Mouse (Mus musculus) layer of hippocampus, adult 8-10 months (tissue): ENCODE data around the gene Chil4. TPM values are rescaled to one million over a fixed set of nuclear protein-coding genes. Genes with fewer than 3 reads are reported as not detected.

Experiments used
- DNase-seq, 2 experiments: peaks; one replicate each; pipeline ENCODE4 v3.0.0; 2022; ENCODE audit warnings: low spot score in 2 of 2
- total RNA-seq, 4 experiments: library from RNA; stranded (reverse); gene quantifications; 2 replicates each; pipeline ENCODE4 v1.2.4; 2022

The Chil4 gene
- total RNA-seq, 4 experiments from 2014 or later, result not detected

GRCm38 (mm10) chr3:106170522-106171053 is 48.7 kb downstream of the Chil4 start:
- DNase-seq, result no peak

GRCm38 (mm10) chr3:106167464-106167863 is 51.8 kb downstream of the Chil4 start, which contains the start of gene Chil3:
Gene Chil3 (minus strand): TSS chr3:106167564.
- no peak for DNase-seq

- DNase-seq, result no peak
Observed at GRCm38 (mm10) chr3:106154413-106154812, 64.9 kb downstream of the Chil4 start.

Other genes starting within 250 kb of the Chil4 start
- 1 to 10 TPM; 2.7 to 5.4 (median 4.1) TPM for gene Ovgp1, start 245.8 kb downstream of the Chil4 start, total RNA-seq
- 1 to 10 TPM in 2 of 4 experiments, under 1 TPM in 2; 0.55 to 1.1 (median 0.81) TPM for gene Pifo, start 204.9 kb downstream of the Chil4 start, total RNA-seq
- not detected for gene Chil5, start 186.7 kb downstream of the Chil4 start, total RNA-seq
- 1 to 10 TPM in 1 of 4 experiments, under 1 TPM in 3; 0.64 to 2.0 (median 0.80) TPM for gene Chia1, start 106.3 kb downstream of the Chil4 start, total RNA-seq
- not detected for gene Chil3, start 51.9 kb downstream of the Chil4 start, total RNA-seq
- gene Chil6, start 186.7 kb upstream of the Chil4 start, total RNA-seq, result not detected